Mouse (Mus musculus): ENCODE measurements around the gene Mmp15. TPM values are rescaled to one million over a fixed set of nuclear protein-coding genes. Genes with fewer than 3 reads are reported as not detected.

The Mmp15 gene
- 13.0 and 15.7 TPM in 2 replicates for polyA plus RNA-seq (2014; fragmentation: Nextera tagmentation; extraction: Ambion mirVana)

GRCm38 (mm10) chr8:95352151-95352870 is at the start of gene Mmp15:
Gene Mmp15, plus strand, starts transcription at chr8:95352268.
- Histone ChIP-seq H3K27me3 (ENCODE audit: control insufficient read depth, insufficient read depth, low read length) (peaks cover 2% of the 10 kb centered on the region; the same call in 1 of the 2 replicates), H3K4me1 (replicated peaks; ENCODE audit: control insufficient read depth, insufficient read depth, low read length) (no peaks in the 10 kb centered on the region; the same call in 1 of the 2 replicates), H3K27ac (ENCODE audit: low read depth, low read length) (peak within 1 kb of the TSS; percentile 87), H3K9me3 (ENCODE audit: control insufficient read depth, low read length) (no peaks in the 10 kb centered on the region), H3K4me3 (ENCODE audit: low read depth, low read length) (peak within 1 kb of the TSS; percentile 84), H3K4me2 (replicated peaks; ENCODE audit: low read depth, low read length) (peak within 1 kb of the TSS; percentile 87), H3K9ac (ENCODE audit: low read depth, low read length) (peak within 1 kb of the TSS; percentile 98), H3K36me3 (ENCODE audit: control insufficient read depth, insufficient read depth, low read length) (no peaks in the 10 kb centered on the region)
- peak; percentile 87 for DNase-seq (ENCODE audit: low spot score)
- under 1% methylated on average over 72 of the region's 80 CpGs for WGBS
- ATAC-seq (ENCODE audit: low FRiP score), result peak; percentile 84

- DNase-seq (ENCODE audit: low spot score) (peak; percentile 59), ATAC-seq (ENCODE audit: low FRiP score) (no peak)
- no peaks in the 10 kb centered on the region for H3K36me3 ChIP-seq (ENCODE audit: control insufficient read depth, insufficient read depth, low read length)
- no peak overlapping the region for H3K4me3 ChIP-seq (ENCODE audit: low read depth, low read length)
- 30% methylated on average over 5 of the region's 5 CpGs for WGBS
- H3K4me2 ChIP-seq (replicated peaks; ENCODE audit: low read depth, low read length), result no peak overlapping the region
- no peaks in the 10 kb centered on the region for H3K27me3 ChIP-seq (ENCODE audit: control insufficient read depth, insufficient read depth, low read length)
- H3K9ac ChIP-seq (ENCODE audit: low read depth, low read length), result no peak overlapping the region
- H3K4me1 ChIP-seq (replicated peaks; ENCODE audit: control insufficient read depth, insufficient read depth, low read length), result no peaks in the 10 kb centered on the region
- H3K27ac ChIP-seq (ENCODE audit: low read depth, low read length), result no peak overlapping the region
- no peaks in the 10 kb centered on the region for H3K9me3 ChIP-seq (ENCODE audit: control insufficient read depth, low read length)
Observed at GRCm38 (mm10) chr8:95302410-95302809, 49.7 kb upstream of the Mmp15 start.

DNA sequence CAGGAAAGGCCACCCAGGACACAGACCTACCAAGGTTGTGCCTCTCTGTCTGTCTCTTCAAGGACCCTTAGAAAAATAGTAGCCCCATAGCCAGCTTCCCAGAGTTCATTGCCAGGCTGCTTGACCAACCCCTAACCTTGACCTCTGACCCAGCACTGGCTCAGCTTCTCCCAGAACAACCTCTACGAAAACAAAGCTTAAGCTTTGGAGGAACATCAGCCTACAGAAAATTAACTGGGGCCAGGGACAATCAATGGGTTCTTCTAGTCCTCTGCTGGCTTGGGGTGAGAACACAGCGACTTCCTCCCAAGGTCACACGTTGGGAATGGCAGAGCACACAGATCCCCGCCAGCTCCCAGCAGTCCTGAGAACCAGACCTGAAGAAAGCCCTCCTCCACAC is 46.5 kb upstream of the Mmp15 start:
- H3K4me3 ChIP-seq (ENCODE audit: low read depth, low read length), result no peak overlapping the region
- no peaks in the 10 kb centered on the region for H3K27me3 ChIP-seq (ENCODE audit: control insufficient read depth, insufficient read depth, low read length)
- H3K9ac ChIP-seq (ENCODE audit: low read depth, low read length), result no peak overlapping the region
- DNase-seq (ENCODE audit: low spot score) (no peak), ATAC-seq (ENCODE audit: low FRiP score) (no peak)
- H3K36me3 ChIP-seq (ENCODE audit: control insufficient read depth, insufficient read depth, low read length), result no peaks in the 10 kb centered on the region
- no peaks in the 10 kb centered on the region for H3K4me1 ChIP-seq (replicated peaks; ENCODE audit: control insufficient read depth, insufficient read depth, low read length)
- no peak overlapping the region for H3K27ac ChIP-seq (ENCODE audit: low read depth, low read length)
- no peak overlapping the region for H3K4me2 ChIP-seq (replicated peaks; ENCODE audit: low read depth, low read length)
- WGBS, result 63% methylated on average over 4 of the region's 4 CpGs
- H3K9me3 ChIP-seq (ENCODE audit: control insufficient read depth, low read length), result no peaks in the 10 kb centered on the region

DNA sequence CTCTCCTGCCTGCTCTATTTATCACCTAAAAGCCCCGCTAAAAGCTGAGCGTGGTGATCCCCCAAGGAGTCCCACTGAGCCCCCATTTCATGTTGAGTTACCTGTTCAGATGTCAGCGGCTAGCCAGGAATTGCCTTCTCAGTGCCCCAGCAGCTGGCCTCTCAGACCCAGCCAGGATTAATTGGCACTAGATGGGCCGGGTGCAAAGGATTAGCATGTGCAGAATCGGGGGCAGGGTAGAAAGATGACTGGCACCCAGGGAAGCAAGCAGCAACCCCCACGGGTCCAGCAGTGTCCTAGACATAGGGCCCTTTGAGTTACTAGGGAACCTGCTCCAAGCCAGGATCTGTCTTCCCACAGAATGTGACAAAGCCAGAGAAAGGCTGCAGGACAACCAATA is 45.6 kb upstream of the Mmp15 start, which contains the start of gene Cngb1:
Gene Cngb1, minus strand, starts transcription at position 155 of the 400 bp plus-strand sequence.
- H3K27me3 ChIP-seq (ENCODE audit: control insufficient read depth, insufficient read depth, low read length), result no peaks in the 10 kb centered on the region
- H3K9ac ChIP-seq (ENCODE audit: low read depth, low read length), result no peak within 1 kb of the TSS
- no peak within 1 kb of the TSS for H3K27ac ChIP-seq (ENCODE audit: low read depth, low read length)
- H3K4me3 ChIP-seq (ENCODE audit: low read depth, low read length), result no peak within 1 kb of the TSS
- ATAC-seq (ENCODE audit: low FRiP score) (no peak), DNase-seq (ENCODE audit: low spot score) (no peak)
- H3K4me2 ChIP-seq (replicated peaks; ENCODE audit: low read depth, low read length), result no peak within 1 kb of the TSS
- 60% methylated on average over 6 of the region's 6 CpGs for WGBS
- H3K4me1 ChIP-seq (replicated peaks; ENCODE audit: control insufficient read depth, insufficient read depth, low read length), result no peaks in the 10 kb centered on the region
- H3K9me3 ChIP-seq (ENCODE audit: control insufficient read depth, low read length), result no peaks in the 10 kb centered on the region
- no peaks in the 10 kb centered on the region for H3K36me3 ChIP-seq (ENCODE audit: control insufficient read depth, insufficient read depth, low read length)

DNA sequence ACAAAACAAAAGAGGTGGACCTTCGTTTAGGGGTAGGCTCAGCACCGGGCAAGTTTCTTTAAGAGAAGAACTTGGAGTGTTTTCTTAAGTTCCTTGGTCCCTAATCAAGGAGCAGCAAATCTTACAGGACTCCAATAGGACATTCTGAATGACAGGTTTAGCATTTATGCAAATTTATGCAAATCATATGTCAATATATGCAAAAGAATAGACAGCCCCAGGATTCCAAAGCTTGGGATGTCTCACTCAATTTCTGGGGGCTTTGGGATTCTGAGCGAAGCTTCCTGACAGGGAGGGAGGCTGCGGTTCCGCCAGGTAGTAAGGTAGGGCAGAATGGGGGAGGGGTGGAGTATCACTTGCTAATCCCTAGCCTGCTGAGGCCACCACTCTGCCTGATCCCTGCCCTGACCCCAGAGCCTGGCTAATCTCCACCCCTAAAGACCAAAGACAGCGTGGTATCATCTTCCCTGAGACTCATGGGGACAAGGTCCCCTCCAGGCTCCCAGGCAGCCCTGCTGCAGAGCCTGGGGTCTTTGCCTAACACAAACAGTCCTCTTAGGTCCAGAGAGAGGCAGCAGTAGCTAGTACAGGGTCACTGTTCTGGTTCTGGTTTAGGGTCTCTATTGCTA is 41.6 kb upstream of the Mmp15 start, which contains the start of gene Tepp:
Gene Tepp, plus strand, starts transcription at position 225 of the 629 bp plus-strand sequence.
- H3K27ac ChIP-seq (ENCODE audit: low read depth, low read length), result no peak within 1 kb of the TSS
- peak; percentile 69 for ATAC-seq (ENCODE audit: low FRiP score)
- H3K9ac ChIP-seq (ENCODE audit: low read depth, low read length), result no peak within 1 kb of the TSS
- no peaks in the 10 kb centered on the region for H3K4me1 ChIP-seq (replicated peaks; ENCODE audit: control insufficient read depth, insufficient read depth, low read length)
- DNase-seq (ENCODE audit: low spot score), result no peak
- no peaks in the 10 kb centered on the region for H3K36me3 ChIP-seq (ENCODE audit: control insufficient read depth, insufficient read depth, low read length)
- no peaks in the 10 kb centered on the region for H3K9me3 ChIP-seq (ENCODE audit: control insufficient read depth, low read length)
- H3K4me3 ChIP-seq (ENCODE audit: low read depth, low read length), result no peak within 1 kb of the TSS
- H3K27me3 ChIP-seq (ENCODE audit: control insufficient read depth, insufficient read depth, low read length), result no peaks in the 10 kb centered on the region
- WGBS, result 31% methylated on average over 6 of the region's 6 CpGs
- H3K4me2 ChIP-seq (replicated peaks; ENCODE audit: low read depth, low read length), result no peak within 1 kb of the TSS

- H3K27me3 ChIP-seq (ENCODE audit: control insufficient read depth, insufficient read depth, low read length), result no peaks in the 10 kb centered on the region
- no peak overlapping the region for H3K4me2 ChIP-seq (replicated peaks; ENCODE audit: low read depth, low read length)
- ATAC-seq (ENCODE audit: low FRiP score) (no peak), DNase-seq (ENCODE audit: low spot score) (no peak)
- no peak overlapping the region for H3K4me3 ChIP-seq (ENCODE audit: low read depth, low read length)
- no peak overlapping the region for H3K9ac ChIP-seq (ENCODE audit: low read depth, low read length)
- no peaks in the 10 kb centered on the region for H3K4me1 ChIP-seq (replicated peaks; ENCODE audit: control insufficient read depth, insufficient read depth, low read length)
- no peaks in the 10 kb centered on the region for H3K9me3 ChIP-seq (ENCODE audit: control insufficient read depth, low read length)
- H3K36me3 ChIP-seq (ENCODE audit: control insufficient read depth, insufficient read depth, low read length), result no peaks in the 10 kb centered on the region
- no peak overlapping the region for H3K27ac ChIP-seq (ENCODE audit: low read depth, low read length)
- WGBS, result 68% methylated on average over 18 of the region's 18 CpGs
Observed at GRCm38 (mm10) chr8:95312836-95313235, 39.2 kb upstream of the Mmp15 start.

- WGBS, result 92% methylated on average over 6 of the region's 6 CpGs
- Histone ChIP-seq H3K4me2 (replicated peaks; ENCODE audit: low read depth, low read length) (no peak overlapping the region), H3K4me3 (ENCODE audit: low read depth, low read length) (no peak overlapping the region), H3K4me1 (replicated peaks; ENCODE audit: control insufficient read depth, insufficient read depth, low read length) (no peaks in the 10 kb centered on the region), H3K27me3 (ENCODE audit: control insufficient read depth, insufficient read depth, low read length) (no peaks in the 10 kb centered on the region), H3K9ac (ENCODE audit: low read depth, low read length) (no peak overlapping the region), H3K27ac (ENCODE audit: low read depth, low read length) (no peak overlapping the region), H3K9me3 (ENCODE audit: control insufficient read depth, low read length) (no peaks in the 10 kb centered on the region), H3K36me3 (ENCODE audit: control insufficient read depth, insufficient read depth, low read length) (no peaks in the 10 kb centered on the region)
- no peak for ATAC-seq (ENCODE audit: low FRiP score)
- no peak for DNase-seq (ENCODE audit: low spot score)
Observed at GRCm38 (mm10) chr8:95313857-95314256, 38.2 kb upstream of the Mmp15 start.

DNA sequence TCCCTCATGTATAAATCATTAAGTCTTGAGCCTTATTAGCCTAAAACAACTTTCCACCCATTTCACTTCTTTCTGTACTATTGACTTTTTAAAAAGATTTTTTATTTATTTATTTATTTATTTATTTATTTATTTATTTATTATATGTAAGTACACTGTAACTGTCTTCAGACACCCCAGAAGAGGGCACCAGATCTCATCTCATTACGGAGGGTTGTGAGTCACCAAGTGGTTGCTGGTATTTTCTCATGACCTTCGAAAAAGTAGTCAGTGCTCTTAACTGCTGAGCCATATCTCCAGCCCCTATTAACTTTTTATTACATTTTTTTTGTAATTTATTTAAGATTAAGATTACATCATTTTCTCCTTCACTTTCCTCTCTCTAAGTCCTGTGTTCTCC is 37.4 kb upstream of the Mmp15 start:
- WGBS, result 81% methylated on average over 2 of the region's 2 CpGs
- ATAC-seq (ENCODE audit: low FRiP score), result no peak
- Histone ChIP-seq H3K4me2 (replicated peaks; ENCODE audit: low read depth, low read length) (no peak overlapping the region), H3K27ac (ENCODE audit: low read depth, low read length) (no peak overlapping the region), H3K4me3 (ENCODE audit: low read depth, low read length) (no peak overlapping the region), H3K9ac (ENCODE audit: low read depth, low read length) (no peak overlapping the region), H3K36me3 (ENCODE audit: control insufficient read depth, insufficient read depth, low read length) (no peaks in the 10 kb centered on the region), H3K9me3 (ENCODE audit: control insufficient read depth, low read length) (no peaks in the 10 kb centered on the region), H3K27me3 (ENCODE audit: control insufficient read depth, insufficient read depth, low read length) (no peaks in the 10 kb centered on the region), H3K4me1 (replicated peaks; ENCODE audit: control insufficient read depth, insufficient read depth, low read length) (no peaks in the 10 kb centered on the region)
- DNase-seq (ENCODE audit: low spot score), result no peak

- H3K9me3 ChIP-seq (ENCODE audit: control insufficient read depth, low read length), result no peaks in the 10 kb centered on the region
- no peaks in the 10 kb centered on the region for H3K4me1 ChIP-seq (replicated peaks; ENCODE audit: control insufficient read depth, insufficient read depth, low read length)
- H3K4me2 ChIP-seq (replicated peaks; ENCODE audit: low read depth, low read length), result no peak overlapping the region
- H3K4me3 ChIP-seq (ENCODE audit: low read depth, low read length), result no peak overlapping the region
- 93% methylated on average over 1 of the region's 1 CpGs for WGBS
- H3K36me3 ChIP-seq (ENCODE audit: control insufficient read depth, insufficient read depth, low read length), result no peaks in the 10 kb centered on the region
- H3K27ac ChIP-seq (ENCODE audit: low read depth, low read length), result no peak overlapping the region
- no peaks in the 10 kb centered on the region for H3K27me3 ChIP-seq (ENCODE audit: control insufficient read depth, insufficient read depth, low read length)
- DNase-seq (ENCODE audit: low spot score) (no peak), ATAC-seq (ENCODE audit: low FRiP score) (no peak)
- H3K9ac ChIP-seq (ENCODE audit: low read depth, low read length), result no peak overlapping the region
Observed at GRCm38 (mm10) chr8:95315350-95315749, 36.7 kb upstream of the Mmp15 start.

All from hindbrain, embryonic 11.5 days (tissue).